Mouse (Mus musculus): ENCODE measurements at regions not wholly inside any gene's neighbourhood (a gene's known extent, or its start where the extent isn't known, plus 50 kb on each side); places are given as distances from the start of the nearest gene placed in this dataset.

DNA sequence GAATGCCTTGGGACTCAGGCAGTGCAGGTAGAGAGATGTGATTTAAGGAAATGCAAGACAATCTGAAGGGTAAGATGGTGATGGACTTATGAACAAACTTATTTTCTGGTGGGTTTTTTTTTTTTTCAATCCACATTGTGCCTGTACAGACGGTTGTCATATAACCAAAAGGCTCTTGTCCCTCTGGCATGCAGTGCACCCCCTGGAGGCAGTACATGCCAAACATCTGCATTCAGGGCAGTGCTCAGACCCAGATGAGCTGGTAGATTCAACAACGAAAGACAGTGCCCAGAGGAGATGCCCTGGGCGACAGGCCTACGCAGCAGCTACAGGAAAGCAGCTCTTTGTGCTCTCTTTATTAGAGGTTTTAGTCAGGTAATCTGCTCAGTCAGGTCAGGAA is 149.5 kb upstream of the Masp1 start:
- TF ChIP-seq CTCF (conservative IDR thresholded peaks at IDR 0.05; ENCODE audit: insufficient read depth, insufficient read length, low read depth, low read length) (0 out of 2 replicates have a peak, but pooled peaks have one; percentile 13), POLR2A (IDR thresholded peaks at IDR 0.05; ENCODE audit: low read depth, low read length) (no peak)
